Mouse (Mus musculus) kidney, embryonic 16.5 days (tissue): Measurements from ENCODE around the gene C1s1. TPM values are rescaled to one million over a fixed set of nuclear protein-coding genes. Genes with fewer than 3 reads are reported as not detected.
"Not testable (repeated sequence)": the region's sequence is repeated elsewhere in the genome, so short reads cannot be mapped to it uniquely, and the experiment has no call there.

Experiments used
- ATAC-seq: fragments of 200-750 bp; cut with Nextera tagmentation; 2 replicates; pipeline ENCODE4 v1.8.0; 2017; ENCODE audit warnings: moderate TSS enrichment; ENCODE audit not compliant: low FRiP score, low TSS enrichment
- H3K27ac ChIP-seq: fragments of 300-500 bp; sonication (generic); 2 replicates; pipeline ENCODE4 v1.5.1; 2014; ENCODE audit warnings: low read length
- H3K27me3 ChIP-seq: fragments of 300-500 bp; sonication (generic); 2 replicates; pipeline ENCODE4 v1.6.1; 2014; ENCODE audit warnings: low read length, control low read depth, mixed read lengths; ENCODE audit not compliant: insufficient read depth
- H3K36me3 ChIP-seq: fragments of 300-500 bp; sonication (generic); 2 replicates; pipeline ENCODE4 v1.6.1; 2014; ENCODE audit warnings: low read length, control low read depth, mixed read lengths; ENCODE audit not compliant: insufficient read depth
- H3K4me1 ChIP-seq: fragments of 300-500 bp; sonication (generic); 2 replicates; pipeline ENCODE4 v1.6.1; 2014; ENCODE audit warnings: low read length, control low read depth, mixed read lengths; ENCODE audit not compliant: insufficient read depth
- H3K4me2 ChIP-seq: fragments of 300-500 bp; sonication (generic); replicated peaks from 2 replicates; pipeline ENCODE4 v1.6.1; 2014; ENCODE audit warnings: low read depth, low read length
- H3K4me3 ChIP-seq: fragments of 300-500 bp; sonication (generic); 2 replicates; pipeline ENCODE4 v1.5.1; 2014; ENCODE audit warnings: mild to moderate bottlenecking, low read length
- H3K9ac ChIP-seq: fragments of 300-500 bp; sonication (generic); replicated peaks from 2 replicates; pipeline ENCODE4 v1.6.1; 2014; ENCODE audit warnings: low read length
- H3K9me3 ChIP-seq: fragments of 300-500 bp; sonication (generic); 2 replicates; pipeline ENCODE4 v1.6.1; 2016; ENCODE audit warnings: low read length, control low read depth
- WGBS: fragments of 180-500 bp; shearing (Covaris S2); extraction: QIAGEN DNeasy Blood & Tissue Kit; methylation state at CpG from one replicate; pipeline ENCODE4 v1.1.7; 2014; 5-methylcytosine and 5-hydroxymethylcytosine counted together
- polyA plus RNA-seq: library from polyadenylated mRNA; unstranded; fragments of >200 nt; fragmentation: Nextera tagmentation; extraction: Ambion mirVana; gene quantifications from 2 replicates; pipeline ENCODE4 v1.2.1, GENCODE M21; 2015

The C1s1 gene
- polyA plus RNA-seq, 1 experiment from 2014 or later = 29.0 TPM

GRCm38 (mm10) chr6:124484851-124485250 lies 57.3 kb downstream of the C1s1 start:
- Histone ChIP-seq H3K9me3 (no peaks in the 10 kb centered on the region), H3K36me3 (no peaks in the 10 kb centered on the region), H3K4me2 (no peak overlapping the region), H3K27me3 (no peaks in the 10 kb centered on the region), H3K4me3 (no peak overlapping the region), H3K9ac (no peak overlapping the region), H3K4me1 (0 out of 2 replicates have a peak, but pooled peaks cover 4% of the 10 kb centered on the region), H3K27ac (peak overlapping the region; percentile 61; the same call in 1 of the 2 replicates)
- WGBS = 69% methylated on average over 7 of the region's 7 CpGs
- no peak for ATAC-seq

- not testable (repeated sequence) for H3K27ac ChIP-seq, H3K9ac ChIP-seq, H3K9me3 ChIP-seq, ATAC-seq, H3K4me1 ChIP-seq, H3K27me3 ChIP-seq, H3K4me3 ChIP-seq, H3K4me2 ChIP-seq, H3K36me3 ChIP-seq
- WGBS = 80% methylated on average over 3 of the region's 3 CpGs
These were observed 58.3 kb downstream of the C1s1 start for GRCm38 (mm10) chr6:124483831-124484230.

DNA sequence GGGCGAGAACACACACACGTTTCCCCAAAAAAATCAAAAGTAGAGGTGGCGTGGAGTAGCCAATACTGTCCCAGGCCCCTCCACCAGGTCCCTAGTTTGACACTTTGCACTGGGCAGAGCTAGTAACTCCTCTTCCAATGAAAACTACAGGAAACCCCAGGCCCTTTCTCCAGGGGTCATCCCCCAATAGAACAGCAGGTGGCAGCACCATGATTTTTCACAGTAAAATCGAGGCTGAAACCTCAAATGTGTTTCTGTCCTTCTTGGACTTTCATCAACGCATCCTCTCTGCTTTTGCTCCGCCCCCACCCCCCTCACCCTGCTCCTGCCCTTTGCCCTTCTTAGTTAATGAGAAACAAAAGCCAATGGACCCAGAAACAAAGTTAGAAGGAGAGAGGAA lies 60.6 kb downstream of the C1s1 start:
- Histone ChIP-seq H3K9me3 (no peaks in the 10 kb centered on the region), H3K27me3 (no peaks in the 10 kb centered on the region), H3K27ac (no peak overlapping the region; the same call in 1 of the 2 replicates), H3K36me3 (no peaks in the 10 kb centered on the region), H3K9ac (0 out of 2 replicates have a peak overlapping the region, but pooled peaks have one; percentile 37), H3K4me3 (0 out of 2 replicates have a peak overlapping the region, but pooled peaks have one; percentile 4), H3K4me2 (peak overlapping the region; percentile 14; the same call in 1 of the 2 replicates), H3K4me1 (peaks cover 12% of the 10 kb centered on the region)
- peak; percentile 60 for ATAC-seq
- WGBS = 27% methylated on average over 6 of the region's 6 CpGs

Other genes starting within 250 kb of the C1s1 start
- 0.61 and 0.68 TPM in 2 replicates for gene Cd163, start 237.7 kb downstream of the C1s1 start, polyA plus RNA-seq
- gene Pex5, start 127.3 kb downstream of the C1s1 start, polyA plus RNA-seq = 50.1 and 56.1 TPM in 2 replicates
- gene Clstn3, start 77.6 kb downstream of the C1s1 start, polyA plus RNA-seq = 5.8 and 6.6 TPM in 2 replicates
- 1.8 and 2.2 TPM in 2 replicates for gene C1rl, start 49.2 kb downstream of the C1s1 start, polyA plus RNA-seq
- 11.7 and 13.9 TPM in 2 replicates for gene C1ra, start 30.0 kb downstream of the C1s1 start, polyA plus RNA-seq
- gene C1rb, start 27.9 kb upstream of the C1s1 start, polyA plus RNA-seq = not detected in 2 replicates
- gene C1s2, start 93.7 kb upstream of the C1s1 start, polyA plus RNA-seq = 0.09 and 0.12 TPM in 2 replicates
- 88.6 and 97.2 TPM in 2 replicates for gene Lpcat3, start 120.7 kb upstream of the C1s1 start, polyA plus RNA-seq
- 202 and 219 TPM in 2 replicates for gene Emg1, start 169.8 kb upstream of the C1s1 start, polyA plus RNA-seq
- 403 and 405 TPM in 2 replicates for gene Phb2, start 170.0 kb upstream of the C1s1 start, polyA plus RNA-seq
- 13.8 and 16.4 TPM in 2 replicates for gene Ptpn6, start 196.4 kb upstream of the C1s1 start, polyA plus RNA-seq
- gene Grcc10, start 199.0 kb upstream of the C1s1 start, polyA plus RNA-seq = 527 and 541 TPM in 2 replicates
- gene Gm45234, start 213.7 kb upstream of the C1s1 start, polyA plus RNA-seq = 0.14 TPM in 1 of 2 replicates, not detected in the other
- 16.4 and 20.2 TPM in 2 replicates for gene Atn1, start 214.2 kb upstream of the C1s1 start, polyA plus RNA-seq
- 10.9 and 15.3 TPM in 2 replicates for gene Eno2, start 227.3 kb upstream of the C1s1 start, polyA plus RNA-seq
- gene Lrrc23, start 237.4 kb upstream of the C1s1 start, polyA plus RNA-seq = 1.0 and 1.2 TPM in 2 replicates